Mouse (Mus musculus) limb, embryonic 14.5 days (tissue): Measurements from ENCODE around the gene Gm5150. TPM values are rescaled to one million over a fixed set of nuclear protein-coding genes. Genes with fewer than 3 reads are reported as not detected.
"Not testable (repeated sequence)": the region's sequence is repeated elsewhere in the genome, so short reads cannot be mapped to it uniquely, and the experiment has no call there.

Experiments
- ATAC-seq: fragments of 200-750 bp; cut with Nextera tagmentation; 2 replicates; pipeline ENCODE4 v1.8.0; 2017; ENCODE audit warnings: low read depth, moderate number of reproducible peaks, moderate TSS enrichment; ENCODE audit not compliant: low FRiP score
- DNase-seq: peaks from one replicate; pipeline ENCODE4 v3.0.0-alpha.2; 2015; ENCODE audit warnings: low spot score
- H3K27ac ChIP-seq: fragments of 300-500 bp; sonication (generic); replicated peaks from 2 replicates; pipeline ENCODE4 v1.5.1; 2014; ENCODE audit warnings: low read depth, mild to moderate bottlenecking, low read length, moderate library complexity, mixed read lengths
- H3K27me3 ChIP-seq: fragments of 300-500 bp; sonication (generic); 2 replicates; pipeline ENCODE4 v1.6.1; 2014; ENCODE audit warnings: low read length, mixed read lengths; ENCODE audit not compliant: control insufficient read depth, insufficient read depth
- H3K36me3 ChIP-seq: fragments of 300-500 bp; sonication (generic); 2 replicates; pipeline ENCODE4 v1.6.1; 2014; ENCODE audit warnings: mild to moderate bottlenecking, low read length, moderate library complexity, mixed read lengths; ENCODE audit not compliant: control insufficient read depth, insufficient read depth
- H3K4me1 ChIP-seq: fragments of 300-500 bp; sonication (generic); 2 replicates; pipeline ENCODE4 v1.6.1; 2014; ENCODE audit warnings: antibody characterized with exemption, low read length, mixed read lengths; ENCODE audit not compliant: control insufficient read depth, insufficient read depth
- H3K4me2 ChIP-seq: fragments of 300-500 bp; sonication (generic); replicated peaks from 2 replicates; pipeline ENCODE4 v1.6.1; 2014; ENCODE audit warnings: low read depth, mild to moderate bottlenecking, low read length, moderate library complexity; ENCODE audit not compliant: severe bottlenecking
- H3K4me3 ChIP-seq: fragments of 300-500 bp; sonication (generic); replicated peaks from 2 replicates; pipeline ENCODE4 v1.5.1; 2014; ENCODE audit warnings: low read length
- H3K9ac ChIP-seq: fragments of 300-500 bp; sonication (generic); 2 replicates; pipeline ENCODE4 v1.6.1; 2014; ENCODE audit warnings: mild to moderate bottlenecking, low read depth, low read length, moderate library complexity; ENCODE audit not compliant: severe bottlenecking
- H3K9me3 ChIP-seq: fragments of 300-500 bp; sonication (generic); 2 replicates; pipeline ENCODE4 v1.6.1; 2016; ENCODE audit warnings: low read length; ENCODE audit not compliant: control insufficient read depth
- POLR2A ChIP-seq: fragments of 200-500 bp; IDR thresholded peaks from 2 replicates; pipeline ENCODE4 v1.8.0; 2012; ENCODE audit warnings: inconsistent platforms, mild to moderate bottlenecking, moderate library complexity, borderline replicate concordance; ENCODE audit not compliant: insufficient read depth, insufficient read length; ENCODE audit errors: extremely low read depth
- WGBS: fragments of 180-500 bp; shearing (Covaris S2); extraction: QIAGEN DNeasy Blood & Tissue Kit; methylation state at CpG from one replicate; pipeline ENCODE4 v1.1.7; 2014; 5-methylcytosine and 5-hydroxymethylcytosine counted together
- polyA plus RNA-seq, 2 experiments: library from polyadenylated mRNA; depleted of rRNA in 1 of 2; stranded (reverse) in 1 of 2; unstranded in 1 of 2; fragments of >200 nt; fragmentation: Nextera tagmentation in 1 of 2; extraction: Ambion mirVana in 1 of 2; gene quantifications; 2 replicates each; pipeline versions ENCODE4 v1.2.1 to v1.2.3; 2012 to 2014

The Gm5150 gene
- polyA plus RNA-seq (2012; rRNA removed) (0.10 TPM in 1 of 2 replicates, not detected in the other), polyA plus RNA-seq (2014; fragmentation: Nextera tagmentation; extraction: Ambion mirVana) (not detected in 2 replicates)

- no peak for TF ChIP-seq POLR2A
- H3K27ac ChIP-seq, result no peak within 1 kb of the TSS
- 92% methylated on average over 2 of the region's 2 CpGs for WGBS
- no peaks in the 10 kb centered on the region for H3K4me1 ChIP-seq
- no peaks in the 10 kb centered on the region for H3K27me3 ChIP-seq
- H3K36me3 ChIP-seq, result no peaks in the 10 kb centered on the region
- DNase-seq (no peak), ATAC-seq (no peak)
- no peak within 1 kb of the TSS for H3K9ac ChIP-seq
- no peaks in the 10 kb centered on the region for H3K9me3 ChIP-seq
- H3K4me2 ChIP-seq, result no peak within 1 kb of the TSS
- no peak within 1 kb of the TSS for H3K4me3 ChIP-seq
Measured at GRCm38 (mm10) chr3:16006215-16006614, at the start of gene Gm5150. Gene Gm5150, minus strand, starts transcription at chr3:16006437.

- H3K4me3 ChIP-seq, H3K36me3 ChIP-seq, H3K27me3 ChIP-seq, H3K4me1 ChIP-seq, H3K9me3 ChIP-seq, ATAC-seq, H3K27ac ChIP-seq, DNase-seq, H3K9ac ChIP-seq, H3K4me2 ChIP-seq: not testable (repeated sequence)
- WGBS, result 79% methylated on average over 17 of the region's 20 CpGs
Measured at GRCm38 (mm10) chr3:16051736-16052135, 45.5 kb upstream of the Gm5150 start.

- Histone ChIP-seq H3K9me3 (no peaks in the 10 kb centered on the region), H3K9ac (no peak overlapping the region), H3K27me3 (no peaks in the 10 kb centered on the region), H3K4me3 (no peak overlapping the region), H3K36me3 (no peaks in the 10 kb centered on the region), H3K4me2 (no peak overlapping the region), H3K27ac (no peak overlapping the region), H3K4me1 (no peaks in the 10 kb centered on the region)
- 58% methylated on average over 4 of the region's 4 CpGs for WGBS
- TF ChIP-seq POLR2A, result no peak
- ATAC-seq (no peak), DNase-seq (no peak)
Measured at GRCm38 (mm10) chr3:16047288-16047687, 41.1 kb upstream of the Gm5150 start.

- ATAC-seq (no peak), DNase-seq (no peak)
Measured at GRCm38 (mm10) chr3:16043315-16043714, 37.1 kb upstream of the Gm5150 start.

GRCm38 (mm10) chr3:16024988-16025387 is 18.8 kb upstream of the Gm5150 start:
- not testable (repeated sequence) for H3K9me3 ChIP-seq, H3K4me1 ChIP-seq, ATAC-seq, H3K27me3 ChIP-seq, H3K36me3 ChIP-seq, H3K4me2 ChIP-seq, H3K4me3 ChIP-seq, H3K27ac ChIP-seq, H3K9ac ChIP-seq
- peak; percentile 9 for DNase-seq
- 4% methylated on average over 3 of the region's 6 CpGs for WGBS

More at GRCm38 (mm10) chr3:16043315-16043714, 37.1 kb upstream of the Gm5150 start:
- no peak overlapping the region for H3K27ac ChIP-seq
- no peaks in the 10 kb centered on the region for H3K36me3 ChIP-seq
- H3K27me3 ChIP-seq, result no peaks in the 10 kb centered on the region
- no peak overlapping the region for H3K4me2 ChIP-seq
- no peaks in the 10 kb centered on the region for H3K9me3 ChIP-seq
- H3K4me1 ChIP-seq, result no peaks in the 10 kb centered on the region
- H3K9ac ChIP-seq, result no peak overlapping the region
- 12% methylated on average over 1 of the region's 1 CpGs for WGBS
- H3K4me3 ChIP-seq, result no peak overlapping the region
- TF ChIP-seq POLR2A, result no peak

- ATAC-seq (no peak), DNase-seq (no peak)
- TF ChIP-seq POLR2A, result no peak
- Histone ChIP-seq H3K36me3 (no peaks in the 10 kb centered on the region), H3K9me3 (no peaks in the 10 kb centered on the region), H3K4me3 (no peak overlapping the region), H3K4me1 (no peaks in the 10 kb centered on the region), H3K27ac (no peak overlapping the region), H3K9ac (no peak overlapping the region), H3K4me2 (no peak overlapping the region), H3K27me3 (no peaks in the 10 kb centered on the region)
- 52% methylated on average over 1 of the region's 1 CpGs for WGBS
Measured at GRCm38 (mm10) chr3:16022214-16022613, 16.0 kb upstream of the Gm5150 start.

GRCm38 (mm10) chr3:16014456-16014855 is 8.2 kb upstream of the Gm5150 start:
- H3K9me3 ChIP-seq, DNase-seq, H3K4me2 ChIP-seq, H3K4me1 ChIP-seq, H3K36me3 ChIP-seq, H3K27me3 ChIP-seq, H3K4me3 ChIP-seq, H3K9ac ChIP-seq, ATAC-seq, H3K27ac ChIP-seq: not testable (repeated sequence)
- WGBS, result 82% methylated on average over 2 of the region's 2 CpGs
